Mouse (Mus musculus) naive thymus-derived CD4-positive, alpha-beta T cell, adult 2 months (primary cell): Measurements from ENCODE around the gene Cdk15.

Source experiments
- DNase-seq: peaks from one replicate; pipeline ENCODE4 v3.0.0-alpha.2; 2011; ENCODE audit warnings: low read depth

Gene Cdk15

GRCm38 (mm10) chr1:59256751-59257231 lies at the start of gene Cdk15:
TSS of gene Cdk15 (plus strand) at chr1:59256906.
- DNase-seq, result no peak

- DNase-seq, result no peak
Measured at GRCm38 (mm10) chr1:59208331-59208730, 48.4 kb upstream of the Cdk15 start.

- DNase-seq, result no peak
Measured at GRCm38 (mm10) chr1:59211651-59212050, 45.1 kb upstream of the Cdk15 start.

GRCm38 (mm10) chr1:59212076-59212779 lies 44.5 kb upstream of the Cdk15 start:
- DNase-seq, result no peak

- DNase-seq, result no peak
Measured at GRCm38 (mm10) chr1:59212951-59213350, 43.8 kb upstream of the Cdk15 start.

GRCm38 (mm10) chr1:59215446-59215845 lies 41.3 kb upstream of the Cdk15 start:
- DNase-seq, result no peak

GRCm38 (mm10) chr1:59220371-59220770 lies 36.3 kb upstream of the Cdk15 start:
- DNase-seq, result no peak

- no peak for DNase-seq
Measured at GRCm38 (mm10) chr1:59221591-59221990, 35.1 kb upstream of the Cdk15 start.

- no peak for DNase-seq
Measured at GRCm38 (mm10) chr1:59222101-59222825, 34.4 kb upstream of the Cdk15 start.

GRCm38 (mm10) chr1:59228552-59228951 lies 28.2 kb upstream of the Cdk15 start:
- DNase-seq, result no peak

GRCm38 (mm10) chr1:59229187-59229586 lies 27.5 kb upstream of the Cdk15 start:
- DNase-seq, result no peak

GRCm38 (mm10) chr1:59236856-59237441 lies 19.8 kb upstream of the Cdk15 start, which contains the start of gene Als2:
TSS of gene Als2 (minus strand) at chr1:59237231.
- peak; percentile 98 for DNase-seq

- peak; percentile 78 for DNase-seq
Measured at GRCm38 (mm10) chr1:59237614-59238211, 19.0 kb upstream of the Cdk15 start.

GRCm38 (mm10) chr1:59243770-59244169 lies 12.9 kb upstream of the Cdk15 start:
- no peak for DNase-seq

- DNase-seq, result peak; percentile 22
Measured at GRCm38 (mm10) chr1:59247602-59248001, 9.1 kb upstream of the Cdk15 start.

GRCm38 (mm10) chr1:59252762-59253161 lies 3.9 kb upstream of the Cdk15 start:
- no peak for DNase-seq

- DNase-seq, result no peak
Measured at GRCm38 (mm10) chr1:59253301-59253909, 3.3 kb upstream of the Cdk15 start.

- no peak for DNase-seq
Measured at GRCm38 (mm10) chr1:59257736-59258135, 1.0 kb downstream of the Cdk15 start.

- no peak for DNase-seq
Measured at GRCm38 (mm10) chr1:59268931-59269330, 12.2 kb downstream of the Cdk15 start.

- DNase-seq, result no peak
Measured at GRCm38 (mm10) chr1:59269466-59269865, 12.8 kb downstream of the Cdk15 start.

GRCm38 (mm10) chr1:59269951-59270689 lies 13.4 kb downstream of the Cdk15 start:
- DNase-seq, result no peak
